Mouse (Mus musculus) large intestine, adult 2 months (tissue): ENCODE measurements around the gene Utp20. TPM values are rescaled to one million over a fixed set of nuclear protein-coding genes. Genes with fewer than 3 reads are reported as not detected.

Experiments
- DNase-seq: peaks from one replicate; pipeline ENCODE4 v3.0.0-alpha.2; 2012; ENCODE audit warnings: low read depth, low spot score
- WGBS: fragments of 180-500 bp; shearing (Covaris S2); methylation state at CpG from one replicate; pipeline ENCODE4 v1.1.7; 2018; 5-methylcytosine and 5-hydroxymethylcytosine counted together
- polyA plus RNA-seq: library from polyadenylated mRNA; depleted of rRNA; stranded (reverse); fragments of >200 nt; gene quantifications from 2 replicates; pipeline ENCODE4 v1.2.3, GENCODE M21; 2012; rRNA removed

Gene Utp20
- polyA plus RNA-seq, 1 experiment: 5.5 TPM

- DNase-seq: no peak
- WGBS: 27% methylated on average over 1 of the region's 1 CpGs
Observed at GRCm38 (mm10) chr10:88727128-88727527, 99.5 kb downstream of the Utp20 start.

DNA sequence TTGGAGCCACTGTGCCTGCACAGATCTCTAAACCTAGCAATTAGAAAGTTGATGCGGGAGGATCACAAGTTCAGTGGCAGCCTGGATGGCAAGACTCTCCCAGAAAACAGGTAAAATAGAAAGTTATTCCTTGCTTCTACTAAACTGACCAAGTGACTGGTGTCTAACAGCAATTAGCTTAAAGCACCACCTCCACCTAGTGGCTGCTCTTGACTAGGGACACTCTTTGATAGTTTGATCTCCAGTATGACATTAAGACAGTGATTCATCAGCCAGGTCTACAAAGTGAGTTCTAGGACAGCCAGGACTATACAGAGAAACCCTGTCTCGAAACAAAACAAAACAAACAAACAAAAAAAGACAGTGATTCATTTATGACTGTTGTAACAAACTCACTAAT, 101.3 kb downstream of the Utp20 start:
- 37% methylated on average over 2 of the region's 2 CpGs for WGBS
- DNase-seq: no peak

DNA sequence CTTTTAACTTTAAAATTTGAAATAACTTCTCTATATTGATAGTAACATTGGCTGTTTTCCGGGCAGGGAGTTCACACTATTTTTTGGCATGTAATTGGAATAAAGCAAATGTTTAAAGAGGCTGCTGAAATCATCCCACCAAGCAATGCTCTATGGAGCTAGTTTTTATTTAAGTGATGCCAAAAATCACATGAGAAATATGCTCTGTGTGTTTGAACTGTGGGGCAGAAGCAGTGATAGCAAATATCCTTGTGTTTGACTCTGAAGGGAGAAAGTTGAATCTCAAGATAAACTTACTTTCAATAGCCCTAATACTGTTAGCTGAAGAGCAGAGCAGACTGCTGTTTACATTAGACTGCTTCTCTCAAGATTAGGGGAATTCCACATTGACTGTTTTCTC, 107.0 kb downstream of the Utp20 start:
- 33% methylated on average over 1 of the region's 1 CpGs for WGBS
- DNase-seq: no peak

DNA sequence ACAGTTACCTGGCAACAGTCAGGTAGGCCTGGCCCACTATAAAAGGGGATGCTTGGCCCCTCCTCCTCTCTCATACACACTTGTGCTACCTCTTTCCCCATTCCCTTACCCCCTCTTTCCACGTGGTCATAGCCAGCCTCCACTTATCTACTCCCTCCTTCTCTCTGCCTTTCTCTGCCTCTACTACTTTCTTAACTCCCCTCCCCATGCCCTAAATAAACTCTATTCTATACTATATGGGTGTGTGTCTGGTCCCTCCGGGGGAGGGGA, 108.9 kb downstream of the Utp20 start:
- 43% methylated on average over 2 of the region's 2 CpGs for WGBS
- no peak for DNase-seq

GRCm38 (mm10) chr10:88716986-88717755, 109.4 kb downstream of the Utp20 start:
- 50% methylated on average over 13 of the region's 13 CpGs for WGBS
- DNase-seq: no peak

- WGBS: 76% methylated on average over 6 of the region's 6 CpGs
- no peak for DNase-seq
Observed at GRCm38 (mm10) chr10:88715621-88716020, 111.0 kb downstream of the Utp20 start.

GRCm38 (mm10) chr10:88714744-88715143, 111.9 kb downstream of the Utp20 start:
- 80% methylated on average over 4 of the region's 4 CpGs for WGBS
- no peak for DNase-seq

GRCm38 (mm10) chr10:88712359-88712758, 114.2 kb downstream of the Utp20 start:
- no peak for DNase-seq
- 68% methylated on average over 6 of the region's 6 CpGs for WGBS

DNA sequence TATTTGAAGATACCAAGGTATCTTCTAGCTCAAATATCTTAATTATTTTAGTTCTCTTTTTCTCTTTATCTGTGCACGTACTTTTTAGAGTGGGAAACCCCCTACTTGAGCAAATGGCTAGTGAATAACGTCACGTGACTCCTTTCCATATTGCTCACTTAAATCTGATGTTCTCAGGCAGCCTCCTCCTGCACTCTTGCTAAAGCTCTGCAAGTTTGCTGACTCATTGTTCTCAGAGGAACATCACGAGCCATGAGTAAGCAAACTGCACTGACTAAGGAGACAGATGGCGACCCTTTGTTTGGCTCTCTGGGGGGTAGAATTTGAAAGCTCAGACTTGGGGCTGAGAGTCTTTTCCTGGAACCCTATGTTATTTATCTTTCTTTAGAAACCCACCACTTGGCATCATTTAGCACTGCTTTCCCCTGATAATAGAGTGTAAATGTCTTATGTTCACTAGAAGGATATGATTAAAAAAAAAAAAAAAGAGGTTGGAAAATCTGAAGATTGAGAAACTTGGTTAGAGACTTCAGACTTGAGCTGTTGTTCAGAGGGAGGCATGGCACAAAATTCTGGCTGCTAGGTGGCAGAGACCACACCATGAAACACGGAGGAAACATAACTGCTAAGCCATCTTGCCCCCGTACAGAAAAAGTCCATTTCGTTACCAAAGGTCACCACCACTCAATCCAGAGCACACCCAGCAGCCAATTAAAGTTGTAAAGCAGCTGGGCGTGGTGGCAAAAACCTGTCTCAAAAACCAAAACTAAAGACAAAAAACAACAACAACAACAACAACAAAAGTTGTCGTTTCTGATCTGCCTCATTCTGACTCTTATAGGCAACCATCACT, 117.7 kb downstream of the Utp20 start:
- WGBS: 42% methylated on average over 10 of the region's 10 CpGs
- DNase-seq: no peak

DNA sequence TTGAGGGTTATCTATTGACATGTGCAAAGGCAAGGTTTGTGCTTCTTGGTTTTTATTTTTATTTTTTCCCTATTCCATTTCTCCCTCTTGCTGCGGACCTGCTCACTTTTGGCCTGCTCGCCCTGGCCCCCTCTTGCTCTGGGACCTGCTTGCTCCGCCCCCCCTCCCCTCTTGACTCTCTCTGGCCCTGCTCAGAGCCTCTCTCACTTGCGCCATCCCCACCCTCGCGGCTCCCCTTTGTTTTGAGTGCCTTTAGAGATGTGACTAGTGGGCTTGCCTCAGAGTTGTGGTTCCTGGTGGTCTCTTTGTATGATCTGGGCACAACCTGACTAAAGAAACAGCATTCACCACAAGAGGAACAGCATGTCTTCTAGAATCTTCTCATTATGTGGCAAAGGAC, 125.7 kb downstream of the Utp20 start:
- DNase-seq: no peak
- WGBS: 73% methylated on average over 6 of the region's 6 CpGs

Other genes starting within 250 kb of the Utp20 start
- 0.04 TPM in 1 of 2 replicates, not detected in the other for gene Mybpc1, start 221.7 kb downstream of the Utp20 start, polyA plus RNA-seq
- 0.14 and 0.23 TPM in 2 replicates for gene Spic, start 141.8 kb downstream of the Utp20 start, polyA plus RNA-seq
- 31.0 and 33.1 TPM in 2 replicates for gene Arl1, start 95.9 kb downstream of the Utp20 start, polyA plus RNA-seq
- gene Slc5a8, start 59.2 kb upstream of the Utp20 start, polyA plus RNA-seq: 31.5 and 38.7 TPM in 2 replicates